20 mouse cellular contexts compared by ENCODE assay signal in the genomic region with DNA sequence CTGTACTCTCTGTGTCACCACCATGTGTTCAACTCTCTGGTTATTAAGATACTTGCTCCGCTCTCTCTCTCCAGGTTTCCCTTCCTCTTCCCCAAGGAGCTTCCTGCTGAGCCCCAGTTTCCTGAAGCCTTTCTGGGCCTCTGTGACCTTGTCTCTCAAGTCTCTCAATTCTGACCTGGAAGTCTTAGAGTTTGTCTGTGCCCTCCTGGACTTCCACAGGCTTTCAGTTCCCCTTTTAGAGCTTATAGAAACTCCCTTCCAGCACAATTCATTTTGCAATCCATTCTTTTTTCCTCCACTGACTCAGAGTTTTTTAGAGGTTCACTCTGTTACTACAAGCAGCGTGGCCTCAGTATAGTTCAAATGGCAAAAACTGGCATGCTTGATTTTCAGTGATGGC. TPM values are rescaled to one million over a fixed set of nuclear protein-coding genes. Genes with fewer than 3 reads are reported as not detected.
"Had no signal": no experiment of that assay in that cellular context is flagged by ENCODE, and none has a peak within 500 bp of the region (broad histone marks: within the 10 kb centered on the region; RNA-seq: fewer than 3 reads in every experiment).

No protein-coding gene starts in this region.

- H3K27me3 ChIP-seq: limb, embryonic 15.5 days; liver, embryonic 15.5 days; lung, embryonic 15.5 days; midbrain, embryonic 13.5 days; neural tube, embryonic 12.5 days had no signal

- H3K4me2 ChIP-seq: limb, embryonic 15.5 days; liver, embryonic 15.5 days; lung, embryonic 15.5 days; midbrain, embryonic 13.5 days; neural tube, embryonic 12.5 days had no signal

- H3K4me3 ChIP-seq: limb, embryonic 15.5 days; liver, embryonic 15.5 days; lung, embryonic 15.5 days; midbrain, embryonic 13.5 days; neural tube, embryonic 12.5 days had no signal

- H3K9ac ChIP-seq: limb, embryonic 15.5 days; liver, embryonic 15.5 days; lung, embryonic 15.5 days; midbrain, embryonic 13.5 days; neural tube, embryonic 12.5 days had no signal

- H3K9me3 ChIP-seq: limb, embryonic 15.5 days; liver, embryonic 15.5 days; lung, embryonic 15.5 days; midbrain, embryonic 13.5 days; neural tube, embryonic 12.5 days had no signal

- H3K4me1 ChIP-seq: limb, embryonic 15.5 days; liver, embryonic 15.5 days; lung, embryonic 15.5 days; neural tube, embryonic 12.5 days had no signal

- H3K27ac ChIP-seq: limb, embryonic 15.5 days; liver, embryonic 15.5 days; lung, embryonic 15.5 days; midbrain, embryonic 13.5 days; neural tube, embryonic 12.5 days had no signal

- H3K36me3 ChIP-seq: limb, embryonic 15.5 days; liver, embryonic 15.5 days; lung, embryonic 15.5 days; midbrain, embryonic 13.5 days; neural tube, embryonic 12.5 days had no signal

- DNase-seq: kidney, adult 8-10 months; kidney, postnatal 25 days; layer of hippocampus, postnatal 36 days; right cerebral cortex, postnatal 4 days; spleen, adult 18-20 months; thymus, adult 18-20 months; thymus, postnatal 14 days had no signal

- ATAC-seq: intestine, postnatal 0 days; midbrain, embryonic 13.5 days had no signal

RNA-seq across cellular contexts. Expression of gene Serpini2, which starts 23.4 kb away (rescaled TPM):
- total RNA-seq: layer of hippocampus, postnatal 36 days; left cerebral cortex, adult 8-10 months; left cerebral cortex, postnatal 25 days; midbrain, postnatal 0 days; neutrophil, adult 5-6 weeks had no signal
- polyA plus RNA-seq: kidney, embryonic 16.5 days; limb, embryonic 11.5 days; limb, embryonic 15.5 days; liver, embryonic 15.5 days; lung, embryonic 15.5 days; midbrain, embryonic 13.5 days; midbrain, postnatal 0 days; neural tube, embryonic 12.5 days; stomach, embryonic 14.5 days had no signal
